Mouse (Mus musculus) adrenal gland, adult 8-10 months (tissue): ENCODE data around the gene Gm21992. TPM values are rescaled to one million over a fixed set of nuclear protein-coding genes. Genes with fewer than 3 reads are reported as not detected.

Experiments
- DNase-seq: peaks from one replicate; pipeline ENCODE4 v3.0.0; 2022
- total RNA-seq, 4 experiments: library from RNA; stranded (reverse); gene quantifications; 2 replicates each; pipeline ENCODE4 v1.2.4; 2022

The Gm21992 gene
- total RNA-seq, 4 experiments from 2014 or later: 20.7 to 31.8 (median 24.4) TPM

- no peak for DNase-seq
Measured at GRCm38 (mm10) chr19:4747631-4748312, 63.6 kb downstream of the Gm21992 start.

GRCm38 (mm10) chr19:4746611-4747010 lies 64.8 kb downstream of the Gm21992 start:
- peak; percentile 53 for DNase-seq

GRCm38 (mm10) chr19:4745681-4746080 lies 65.7 kb downstream of the Gm21992 start:
- no peak for DNase-seq

- peak; percentile 43 for DNase-seq
Measured at GRCm38 (mm10) chr19:4745057-4745456, 66.4 kb downstream of the Gm21992 start.

GRCm38 (mm10) chr19:4744026-4744425 lies 67.4 kb downstream of the Gm21992 start:
- no peak for DNase-seq

GRCm38 (mm10) chr19:4743524-4743923 lies 67.9 kb downstream of the Gm21992 start:
- DNase-seq: no peak

GRCm38 (mm10) chr19:4742229-4742628 lies 69.2 kb downstream of the Gm21992 start:
- no peak for DNase-seq

GRCm38 (mm10) chr19:4741482-4741881 lies 69.9 kb downstream of the Gm21992 start:
- no peak for DNase-seq

GRCm38 (mm10) chr19:4739762-4740161 lies 71.7 kb downstream of the Gm21992 start:
- no peak for DNase-seq

- DNase-seq: no peak
Measured at GRCm38 (mm10) chr19:4739053-4739452, 72.4 kb downstream of the Gm21992 start.

GRCm38 (mm10) chr19:4737866-4738265 lies 73.5 kb downstream of the Gm21992 start:
- no peak for DNase-seq

- no peak for DNase-seq
Measured at GRCm38 (mm10) chr19:4733052-4733451, 78.4 kb downstream of the Gm21992 start.

GRCm38 (mm10) chr19:4729186-4729585 lies 82.2 kb downstream of the Gm21992 start:
- no peak for DNase-seq

GRCm38 (mm10) chr19:4720671-4721244 lies 90.7 kb downstream of the Gm21992 start:
- DNase-seq: no peak

- DNase-seq: no peak
Measured at GRCm38 (mm10) chr19:4720112-4720511, 91.3 kb downstream of the Gm21992 start.

- no peak for DNase-seq
Measured at GRCm38 (mm10) chr19:4719351-4719764, 92.1 kb downstream of the Gm21992 start.

- no peak for DNase-seq
Measured at GRCm38 (mm10) chr19:4718716-4719115, 92.7 kb downstream of the Gm21992 start.

- no peak for DNase-seq
Measured at GRCm38 (mm10) chr19:4717281-4717680, 94.1 kb downstream of the Gm21992 start.

- no peak for DNase-seq
Measured at GRCm38 (mm10) chr19:4716756-4717155, 94.7 kb downstream of the Gm21992 start.

GRCm38 (mm10) chr19:4713886-4714285 lies 97.5 kb downstream of the Gm21992 start:
- no peak for DNase-seq

- no peak for DNase-seq
Measured at GRCm38 (mm10) chr19:4712781-4713526, 98.5 kb downstream of the Gm21992 start.

GRCm38 (mm10) chr19:4712156-4712780 lies 99.1 kb downstream of the Gm21992 start:
- no peak for DNase-seq

- DNase-seq: no peak
Measured at GRCm38 (mm10) chr19:4711601-4712155, 99.7 kb downstream of the Gm21992 start.
